ENCODE assay signal across 22 mouse cellular contexts in genomic region chr9:46178595-46178994, GRCm38 (mm10). TPM values are rescaled to one million over a fixed set of nuclear protein-coding genes. Genes with fewer than 3 reads are reported as not detected.
DNase-seq lines count a peak whose midpoint lies in the region; ATAC-seq lines count a peak whose summit lies in the region.
"Had no signal": no experiment of that assay in that cellular context is flagged by ENCODE, and none has a peak within 500 bp of the region (broad histone marks: within the 10 kb centered on the region; RNA-seq: fewer than 3 reads in every experiment).

No protein-coding gene starts in this region.

- DNase-seq in cerebellum, adult 9-10 months, result no peak
- DNase-seq in forebrain, embryonic 11.5 days (ENCODE audit: low spot score), result no peak
- peak; percentile 57 for DNase-seq in cerebellum, adult 9-11 months
- DNase-seq in forebrain, embryonic 10.5 days (ENCODE audit: extremely low spot score, low spot score), result no peak
- DNase-seq: adrenal gland, postnatal 25 days; heart, adult 18-20 months; heart, postnatal 10 days; heart, postnatal 4 days; kidney, adult 9 months had no signal

- H3K4me3 ChIP-seq in forebrain, embryonic 11.5 days (ENCODE audit: low read depth, low read length), result no peak overlapping the region
- H3K4me3 ChIP-seq in forebrain, embryonic 13.5 days, result no peak overlapping the region
- H3K4me3 ChIP-seq in midbrain, embryonic 16.5 days (ENCODE audit: low read depth, low read length), result no peak overlapping the region
- no peak overlapping the region for H3K4me3 ChIP-seq in forebrain, embryonic 10.5 days
- H3K4me3 ChIP-seq: embryonic facial prominence, embryonic 13.5 days; forebrain, embryonic 15.5 days; heart, embryonic 10.5 days; hindbrain, embryonic 12.5 days had no signal

- 0 out of 2 replicates have a peak overlapping the region, but pooled peaks have one; percentile 6 for H3K9ac ChIP-seq in forebrain, embryonic 11.5 days (ENCODE audit: low read length)
- no peak overlapping the region for H3K9ac ChIP-seq in forebrain, embryonic 13.5 days
- no peak overlapping the region for H3K9ac ChIP-seq in midbrain, embryonic 16.5 days (ENCODE audit: low read depth, low read length)
- H3K9ac ChIP-seq: embryonic facial prominence, embryonic 13.5 days; forebrain, embryonic 15.5 days; hindbrain, embryonic 12.5 days had no signal

- H3K9me3 ChIP-seq in forebrain, embryonic 11.5 days (ENCODE audit: control insufficient read depth, low read length), result no peaks in the 10 kb centered on the region
- no peaks in the 10 kb centered on the region for H3K9me3 ChIP-seq in forebrain, embryonic 13.5 days (replicated peaks)
- no peaks in the 10 kb centered on the region for H3K9me3 ChIP-seq in midbrain, embryonic 16.5 days (replicated peaks; ENCODE audit: control insufficient read depth, low read length, poor library complexity, severe bottlenecking)
- no peaks in the 10 kb centered on the region for H3K9me3 ChIP-seq in forebrain, embryonic 10.5 days
- H3K9me3 ChIP-seq: embryonic facial prominence, embryonic 13.5 days; forebrain, embryonic 15.5 days; G1E; heart, embryonic 10.5 days; hindbrain, embryonic 12.5 days had no signal

- no peak overlapping the region for H3K27ac ChIP-seq in forebrain, embryonic 11.5 days (ENCODE audit: low read depth, low read length)
- no peak overlapping the region for H3K27ac ChIP-seq in forebrain, embryonic 13.5 days
- H3K27ac ChIP-seq in midbrain, embryonic 16.5 days (ENCODE audit: low read length), result no peak overlapping the region
- no peak overlapping the region for H3K27ac ChIP-seq in forebrain, embryonic 10.5 days
- H3K27ac ChIP-seq: embryonic facial prominence, embryonic 13.5 days; forebrain, embryonic 15.5 days; heart, embryonic 10.5 days; hindbrain, embryonic 12.5 days had no signal

- H3K4me1 ChIP-seq in forebrain, embryonic 11.5 days (replicated peaks; ENCODE audit: control insufficient read depth, insufficient read depth, low read length), result no peaks in the 10 kb centered on the region
- H3K4me1 ChIP-seq in forebrain, embryonic 13.5 days, result 0 out of 2 replicates have a peak, but pooled peaks cover 11% of the 10 kb centered on the region
- H3K4me1 ChIP-seq in midbrain, embryonic 16.5 days (ENCODE audit: control insufficient read depth, insufficient read depth, low read length), result peaks cover 5% of the 10 kb centered on the region; the same call in 1 of the 2 replicates
- peaks cover 10% of the 10 kb centered on the region; the same call in 1 of the 2 replicates for H3K4me1 ChIP-seq in forebrain, embryonic 10.5 days
- H3K4me1 ChIP-seq: forebrain, embryonic 15.5 days; hindbrain, embryonic 12.5 days had no signal

- H3K27me3 ChIP-seq in forebrain, embryonic 11.5 days (ENCODE audit: control insufficient read depth, insufficient read depth, low read length), result no peaks in the 10 kb centered on the region
- H3K27me3 ChIP-seq in forebrain, embryonic 13.5 days, result no peaks in the 10 kb centered on the region
- no peaks in the 10 kb centered on the region for H3K27me3 ChIP-seq in midbrain, embryonic 16.5 days (ENCODE audit: control insufficient read depth, insufficient read depth, low read depth, low read length)
- no peaks in the 10 kb centered on the region for H3K27me3 ChIP-seq in forebrain, embryonic 10.5 days (ENCODE audit: poor library complexity, severe bottlenecking)
- H3K27me3 ChIP-seq: CH12.LX; embryonic facial prominence, embryonic 13.5 days; forebrain, embryonic 15.5 days; hindbrain, embryonic 12.5 days had no signal

- H3K36me3 ChIP-seq in forebrain, embryonic 11.5 days (ENCODE audit: control insufficient read depth, insufficient read depth, low read length), result no peaks in the 10 kb centered on the region
- H3K36me3 ChIP-seq in forebrain, embryonic 13.5 days (ENCODE audit: poor library complexity, severe bottlenecking), result 0 out of 2 replicates have a peak, but pooled peaks cover 7% of the 10 kb centered on the region
- 0 out of 2 replicates have a peak, but pooled peaks cover 4% of the 10 kb centered on the region for H3K36me3 ChIP-seq in midbrain, embryonic 16.5 days (ENCODE audit: control insufficient read depth, insufficient read depth, low read length)
- peaks cover 11% of the 10 kb centered on the region for H3K36me3 ChIP-seq in forebrain, embryonic 10.5 days (replicated peaks)

- H3K4me2 ChIP-seq in forebrain, embryonic 11.5 days (ENCODE audit: low read depth, low read length, severe bottlenecking), result no peak overlapping the region
- H3K4me2 ChIP-seq in forebrain, embryonic 13.5 days, result no peak overlapping the region
- H3K4me2 ChIP-seq in midbrain, embryonic 16.5 days (ENCODE audit: low read length), result no peak overlapping the region
- H3K4me2 ChIP-seq: embryonic facial prominence, embryonic 13.5 days; forebrain, embryonic 15.5 days; hindbrain, embryonic 12.5 days had no signal

- peak; percentile 45; the same call in 1 of the 2 replicates for ATAC-seq in cerebellum, adult (ENCODE audit: insufficient number of reproducible peaks, low FRiP score, low TSS enrichment)
- ATAC-seq in forebrain, embryonic 11.5 days (replicated peaks; ENCODE audit: low FRiP score), result no peak
- no peak for ATAC-seq in forebrain, embryonic 13.5 days
- ATAC-seq in midbrain, embryonic 16.5 days, result no peak
- ATAC-seq: forebrain, embryonic 15.5 days; hindbrain, embryonic 16.5 days; inflammation-experienced regulatory T-cells, adult 6 months; intestine, postnatal 0 days had no signal

- WGBS in forebrain, embryonic 11.5 days, result 92% methylated on average over 9 of the region's 9 CpGs
- WGBS in forebrain, embryonic 13.5 days, result 91% methylated on average over 9 of the region's 9 CpGs
- WGBS in midbrain, embryonic 16.5 days, result 89% methylated on average over 9 of the region's 9 CpGs
- WGBS in forebrain, embryonic 10.5 days, result 90% methylated on average over 9 of the region's 9 CpGs

RNA-seq across cellular contexts. Expression of gene Apoa1, which starts 49.8 kb away (rescaled TPM):
- 0.98 and 1.1 TPM in 2 replicates for polyA plus RNA-seq in forebrain, embryonic 11.5 days (2014; fragmentation: Nextera tagmentation; extraction: Ambion mirVana)
- 1.2 and 5.4 TPM in 2 replicates for polyA plus RNA-seq in forebrain, embryonic 13.5 days (2015; fragmentation: Nextera tagmentation; extraction: Ambion mirVana)
- polyA plus RNA-seq in midbrain, embryonic 16.5 days (2015; fragmentation: Nextera tagmentation; extraction: Ambion mirVana), result 3.5 and 3.9 TPM in 2 replicates
- 0.95 and 1.1 TPM in 2 replicates for polyA plus RNA-seq in forebrain, embryonic 10.5 days (2016; fragmentation: Nextera tagmentation; extraction: Ambion mirVana)
- polyA plus RNA-seq: inflammation-experienced regulatory T-cells, adult 6 months had no signal

RNA-seq across cellular contexts. Expression of gene Apoc3, which starts 56.8 kb away (rescaled TPM):
- polyA plus RNA-seq in forebrain, embryonic 11.5 days (2014; fragmentation: Nextera tagmentation; extraction: Ambion mirVana), result not detected in 2 replicates
- polyA plus RNA-seq in forebrain, embryonic 13.5 days (2015; fragmentation: Nextera tagmentation; extraction: Ambion mirVana), result not detected in 2 replicates
- not detected in 2 replicates for polyA plus RNA-seq in midbrain, embryonic 16.5 days (2015; fragmentation: Nextera tagmentation; extraction: Ambion mirVana)
- polyA plus RNA-seq in forebrain, embryonic 10.5 days (2016; fragmentation: Nextera tagmentation; extraction: Ambion mirVana), result not detected in 2 replicates
- polyA plus RNA-seq: embryonic facial prominence, embryonic 13.5 days; forebrain, embryonic 15.5 days; G1E; heart, embryonic 10.5 days; heart, embryonic 14.5 days; hindbrain, embryonic 12.5 days; hindbrain, embryonic 16.5 days; inflammation-experienced regulatory T-cells, adult 6 months had no signal
